Mouse (Mus musculus) lung, embryonic 14.5 days (tissue): Measurements from ENCODE around the gene Phf19. TPM values are rescaled to one million over a fixed set of nuclear protein-coding genes. Genes with fewer than 3 reads are reported as not detected.

ENCODE experiments used
- ATAC-seq: fragments of 200-750 bp; cut with Nextera tagmentation; 2 replicates; pipeline ENCODE4 v1.8.0; 2017; ENCODE audit warnings: mild to moderate bottlenecking, moderate TSS enrichment, moderate library complexity; ENCODE audit not compliant: insufficient read depth
- DNase-seq: peaks from one replicate; pipeline ENCODE4 v3.0.0-alpha.2; 2015
- H3K27ac ChIP-seq: fragments of 300-500 bp; sonication (generic); 2 replicates; pipeline ENCODE4 v1.5.1; 2014; ENCODE audit warnings: low read depth, mild to moderate bottlenecking, moderate library complexity
- H3K27me3 ChIP-seq: fragments of 300-500 bp; sonication (generic); 2 replicates; pipeline ENCODE4 v1.6.1; 2014; ENCODE audit warnings: low read length, control low read depth; ENCODE audit not compliant: insufficient read depth
- H3K36me3 ChIP-seq: fragments of 300-500 bp; sonication (generic); 2 replicates; pipeline ENCODE4 v1.6.1; 2014; ENCODE audit warnings: control low read depth; ENCODE audit not compliant: insufficient read depth
- H3K4me1 ChIP-seq: fragments of 300-500 bp; sonication (generic); 2 replicates; pipeline ENCODE4 v1.6.1; 2014; ENCODE audit warnings: antibody characterized with exemption, control low read depth; ENCODE audit not compliant: insufficient read depth
- H3K4me2 ChIP-seq: fragments of 300-500 bp; sonication (generic); 2 replicates; pipeline ENCODE4 v1.6.1; 2014; ENCODE audit warnings: mild to moderate bottlenecking
- H3K4me3 ChIP-seq: fragments of 300-500 bp; sonication (generic); 2 replicates; pipeline ENCODE4 v1.5.1; 2014; ENCODE audit warnings: low read depth, low read length
- H3K9ac ChIP-seq: fragments of 300-500 bp; sonication (generic); 2 replicates; pipeline ENCODE4 v1.6.1; 2014
- H3K9me3 ChIP-seq: fragments of 300-500 bp; sonication (generic); 2 replicates; pipeline ENCODE4 v1.6.1; 2016; ENCODE audit warnings: low read depth, low read length, control low read depth
- CTCF ChIP-seq: IDR thresholded peaks from 2 replicates; pipeline ENCODE4 v1.5.1; 2016; ENCODE audit warnings: antibody characterized with exemption, low read depth
- WGBS: fragments of 180-500 bp; shearing (Covaris S2); extraction: QIAGEN DNeasy Blood & Tissue Kit; methylation state at CpG from one replicate; pipeline ENCODE4 v1.1.7; 2014; 5-methylcytosine and 5-hydroxymethylcytosine counted together
- polyA plus RNA-seq: library from polyadenylated mRNA; unstranded; fragments of >200 nt; fragmentation: Nextera tagmentation; extraction: Ambion mirVana; gene quantifications from 2 replicates; pipeline ENCODE4 v1.2.1, GENCODE M21; 2014

Gene Phf19
- polyA plus RNA-seq, 1 experiment from 2014 or later = 3.3 TPM

DNA sequence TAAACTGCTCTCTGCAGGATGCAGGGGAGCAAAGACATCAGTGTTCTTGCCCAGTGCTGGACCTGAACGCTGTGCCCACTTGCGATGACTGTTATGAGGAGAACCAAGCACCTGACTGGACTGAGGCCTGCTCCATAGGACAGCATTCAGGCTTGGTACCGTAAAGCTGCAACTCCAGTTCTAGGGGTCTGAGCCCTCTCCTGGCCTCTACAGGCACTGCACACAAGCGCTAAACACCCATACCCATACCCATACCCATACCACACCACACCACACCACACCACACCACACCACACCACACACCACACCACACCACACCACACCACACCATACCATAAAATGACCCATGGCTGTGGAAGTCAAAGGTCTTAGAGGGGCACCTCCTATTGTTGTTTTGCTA lies 58.6 kb downstream of the Phf19 start:
- no peaks in the 10 kb centered on the region for H3K27me3 ChIP-seq
- no peak overlapping the region for H3K4me3 ChIP-seq
- peaks cover 92% of the 10 kb centered on the region for H3K36me3 ChIP-seq
- DNase-seq (no peak), ATAC-seq (no peak)
- no peak overlapping the region for H3K9ac ChIP-seq
- TF ChIP-seq CTCF = peak; percentile 42
- no peak overlapping the region for H3K4me2 ChIP-seq
- 88% methylated on average over 4 of the region's 4 CpGs for WGBS
- H3K9me3 ChIP-seq = no peaks in the 10 kb centered on the region
- no peak overlapping the region for H3K27ac ChIP-seq
- H3K4me1 ChIP-seq = no peaks in the 10 kb centered on the region

DNA sequence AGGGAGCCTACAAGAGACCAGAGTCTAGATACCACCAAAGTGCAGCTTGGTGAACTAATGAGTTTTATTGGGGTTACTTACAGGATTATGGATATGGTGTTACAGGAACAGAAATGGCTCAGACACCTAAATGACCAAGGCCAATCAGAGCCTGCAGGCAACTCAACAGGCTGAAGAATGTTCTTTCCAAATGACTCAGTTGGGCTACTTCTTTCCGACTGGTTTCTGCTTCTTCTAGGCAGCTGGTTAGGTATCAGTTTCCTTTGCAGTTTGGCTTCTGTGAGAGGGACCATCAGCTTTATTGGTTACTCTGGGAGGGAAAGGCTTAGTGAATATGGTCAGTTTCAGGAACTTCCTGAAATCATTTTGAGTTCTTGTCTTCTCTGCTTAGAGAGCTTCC lies 66.1 kb downstream of the Phf19 start:
- no peaks in the 10 kb centered on the region for H3K27me3 ChIP-seq
- peaks cover 29% of the 10 kb centered on the region for H3K36me3 ChIP-seq
- DNase-seq (no peak), ATAC-seq (no peak)
- H3K9ac ChIP-seq = no peak overlapping the region
- no peaks in the 10 kb centered on the region for H3K4me1 ChIP-seq
- no peaks in the 10 kb centered on the region for H3K9me3 ChIP-seq
- WGBS = 75% methylated on average over 1 of the region's 1 CpGs
- no peak overlapping the region for H3K27ac ChIP-seq
- no peak for TF ChIP-seq CTCF
- no peak overlapping the region for H3K4me2 ChIP-seq
- H3K4me3 ChIP-seq = no peak overlapping the region

Other genes with a start within 250 kb of the Phf19 start
- gene Gapvd1, start 158.8 kb downstream of the Phf19 start, polyA plus RNA-seq = 84.4 and 91.7 TPM in 2 replicates
- gene Hspa5, start 142.1 kb downstream of the Phf19 start, polyA plus RNA-seq = 981 and 1,088 TPM in 2 replicates
- gene Rabepk, start 114.1 kb downstream of the Phf19 start, polyA plus RNA-seq = 39.6 and 45.0 TPM in 2 replicates
- gene Fbxw2, start 87.7 kb downstream of the Phf19 start, polyA plus RNA-seq = 73.8 and 77.5 TPM in 2 replicates
- gene Gm34653, start 81.0 kb downstream of the Phf19 start, polyA plus RNA-seq = not detected in 2 replicates
- 0.57 and 0.64 TPM in 2 replicates for gene Cutal, start 39.6 kb downstream of the Phf19 start, polyA plus RNA-seq
- gene Psmd5, start 39.1 kb downstream of the Phf19 start, polyA plus RNA-seq = 117 and 121 TPM in 2 replicates
- 0.79 and 1.4 TPM in 2 replicates for gene Traf1, start 47.7 kb upstream of the Phf19 start, polyA plus RNA-seq
- 0.49 and 1.5 TPM in 2 replicates for gene Hc, start 147.4 kb upstream of the Phf19 start, polyA plus RNA-seq
- 0.15 TPM in 1 of 2 replicates, not detected in the other for gene AI182371, start 187.5 kb upstream of the Phf19 start, polyA plus RNA-seq
- gene Cntrl, start 195.5 kb upstream of the Phf19 start, polyA plus RNA-seq = 30.5 and 30.8 TPM in 2 replicates